Mouse (Mus musculus) megakaryocyte, adult 5-6 weeks (primary cell): ENCODE data around the gene Lgr5. TPM values are rescaled to one million over a fixed set of nuclear protein-coding genes. Genes with fewer than 3 reads are reported as not detected.

Experiments
- ATAC-seq: 2 replicates; pipeline ENCODE4 v1.8.0; 2016; ENCODE audit warnings: mild to moderate bottlenecking, inconsistent platforms; ENCODE audit not compliant: poor library complexity, severe bottlenecking
- total RNA-seq, 2 experiments: library from RNA; stranded (forward) in 1 of 2; stranded (reverse) in 1 of 2; fragments of 153-499, 151-499 nt in 1 of 2; fragments of 221-1000, 200-1000 nt in 1 of 2; gene quantifications; 2 replicates each; pipeline versions ENCODE4 v1.2.3 to v1.2.4; 2015 to 2017

The Lgr5 gene
- total RNA-seq, 2 experiments from 2014 or later: 0.11 TPM; not detected in 1

DNA sequence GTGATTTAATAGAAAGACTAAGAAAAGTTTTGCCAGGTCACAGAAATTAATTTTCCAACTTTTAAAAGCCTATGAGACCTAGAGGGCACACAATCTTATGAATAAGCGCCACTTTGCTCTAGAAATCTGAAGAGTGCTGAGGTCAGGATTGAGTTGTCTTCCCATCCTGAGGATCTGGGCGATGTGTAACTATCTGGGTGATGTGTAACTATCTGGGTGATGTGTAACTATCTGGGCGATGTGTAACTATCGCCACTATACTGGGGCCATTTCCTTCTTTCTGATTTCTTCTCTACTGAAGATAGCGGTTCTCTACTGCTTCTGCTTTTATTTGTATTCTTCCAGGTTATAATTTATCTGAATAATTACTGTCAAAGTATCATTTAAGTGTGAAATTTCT lies 76.6 kb downstream of the Lgr5 start:
- ATAC-seq: no peak

DNA sequence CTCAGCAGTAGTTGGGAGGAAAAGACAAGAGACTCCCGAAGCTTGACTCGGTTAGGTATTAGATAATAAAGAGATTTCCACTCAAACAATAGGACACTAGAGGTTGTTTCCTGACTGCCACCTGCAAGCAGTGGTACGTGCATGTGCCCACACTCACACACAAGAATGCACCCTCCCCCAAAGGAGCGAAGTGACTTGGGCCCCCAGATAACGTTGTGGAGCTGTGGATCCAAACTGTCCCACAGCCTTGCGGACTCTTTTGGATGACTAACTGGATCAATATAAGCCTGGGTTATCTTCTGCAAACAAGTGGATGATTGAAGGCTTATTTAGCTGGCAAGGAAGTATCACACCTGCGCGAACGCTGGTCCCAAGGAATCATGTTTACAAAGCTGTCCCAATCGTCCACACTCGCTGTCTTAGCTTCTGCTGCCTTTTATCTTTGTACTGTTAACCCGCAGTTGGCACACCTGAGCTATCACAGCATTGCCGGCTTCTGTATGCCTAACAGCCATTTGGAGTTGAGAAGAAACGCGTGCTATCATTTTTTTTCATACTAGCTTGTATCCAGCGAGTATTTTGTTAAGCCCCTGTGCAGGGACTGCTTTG lies 81.8 kb downstream of the Lgr5 start:
- ATAC-seq: no peak

DNA sequence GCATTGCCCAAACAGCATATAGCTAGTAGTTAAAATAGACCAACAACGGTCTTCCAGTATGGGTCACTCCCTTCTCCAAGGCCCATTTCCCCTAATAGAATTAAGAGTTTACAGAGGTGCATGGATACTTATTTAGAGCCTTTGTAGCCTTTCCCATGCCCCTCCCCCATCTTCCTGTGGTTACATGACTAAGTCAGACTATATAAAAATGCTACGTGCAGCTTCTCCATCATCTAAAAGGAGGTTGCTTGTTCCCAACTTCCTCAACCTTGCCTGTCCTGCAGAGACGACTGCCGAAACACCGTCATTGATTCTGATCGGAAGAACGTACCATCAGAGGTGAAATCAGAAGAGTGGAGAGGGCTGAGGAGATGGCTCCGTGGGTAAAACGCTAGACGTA lies 82.4 kb downstream of the Lgr5 start:
- no peak for ATAC-seq

DNA sequence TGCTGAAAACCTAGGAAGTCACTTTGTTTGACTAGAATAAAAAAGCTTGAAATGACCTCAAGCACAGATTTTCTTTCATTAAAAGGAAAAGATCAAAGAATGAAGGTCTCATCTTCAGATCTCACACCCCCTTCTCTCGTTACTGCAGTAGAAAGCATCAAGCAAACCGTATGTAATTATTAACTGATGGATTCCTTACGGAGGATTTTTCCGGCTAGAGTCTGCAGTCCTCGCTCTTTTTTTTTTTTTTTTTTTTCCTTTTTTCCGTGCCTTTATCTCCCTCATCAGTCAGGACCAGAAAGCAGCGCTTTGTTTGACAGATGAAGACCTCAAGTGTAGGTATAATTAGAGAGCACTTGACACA lies 93.8 kb downstream of the Lgr5 start:
- ATAC-seq: no peak

DNA sequence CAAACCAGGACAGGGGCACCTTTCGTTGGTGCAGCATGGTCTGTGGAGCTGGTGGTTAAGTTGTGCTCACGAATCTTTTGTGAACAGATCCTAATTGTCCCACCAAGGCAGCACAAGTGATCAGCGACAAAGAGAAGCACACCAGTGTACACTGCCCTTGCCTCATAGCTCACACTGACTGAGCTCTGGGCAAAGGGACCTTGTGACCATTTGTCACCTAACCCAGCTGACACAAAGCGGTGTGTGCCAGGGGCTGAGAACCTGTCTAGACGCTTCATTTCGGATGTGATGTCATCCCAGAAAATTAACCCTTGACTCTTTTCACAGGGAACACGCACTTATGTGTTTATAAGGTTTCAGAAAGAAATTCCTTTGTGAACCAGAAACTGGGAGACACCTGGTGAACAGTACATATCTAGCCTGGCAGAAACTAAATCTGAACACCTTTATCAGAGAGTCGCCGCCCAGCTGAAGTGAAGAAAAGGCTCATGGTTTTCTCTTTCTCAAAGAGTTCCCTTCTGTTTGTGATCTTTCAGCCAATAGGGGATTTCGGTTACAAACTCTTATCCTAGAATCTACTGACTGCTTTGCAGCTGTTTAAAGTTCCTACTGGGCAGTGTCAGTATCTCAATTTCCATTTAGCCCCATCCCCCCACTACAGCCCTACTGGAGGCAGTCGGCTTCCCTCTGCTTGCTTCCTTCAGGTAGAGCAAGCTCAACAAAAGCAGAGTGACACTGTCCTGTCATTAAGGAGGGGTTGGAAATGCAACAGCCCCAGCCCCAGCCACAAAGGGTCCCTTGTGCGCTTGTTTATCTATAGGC lies 94.4 kb downstream of the Lgr5 start:
- no peak for ATAC-seq

DNA sequence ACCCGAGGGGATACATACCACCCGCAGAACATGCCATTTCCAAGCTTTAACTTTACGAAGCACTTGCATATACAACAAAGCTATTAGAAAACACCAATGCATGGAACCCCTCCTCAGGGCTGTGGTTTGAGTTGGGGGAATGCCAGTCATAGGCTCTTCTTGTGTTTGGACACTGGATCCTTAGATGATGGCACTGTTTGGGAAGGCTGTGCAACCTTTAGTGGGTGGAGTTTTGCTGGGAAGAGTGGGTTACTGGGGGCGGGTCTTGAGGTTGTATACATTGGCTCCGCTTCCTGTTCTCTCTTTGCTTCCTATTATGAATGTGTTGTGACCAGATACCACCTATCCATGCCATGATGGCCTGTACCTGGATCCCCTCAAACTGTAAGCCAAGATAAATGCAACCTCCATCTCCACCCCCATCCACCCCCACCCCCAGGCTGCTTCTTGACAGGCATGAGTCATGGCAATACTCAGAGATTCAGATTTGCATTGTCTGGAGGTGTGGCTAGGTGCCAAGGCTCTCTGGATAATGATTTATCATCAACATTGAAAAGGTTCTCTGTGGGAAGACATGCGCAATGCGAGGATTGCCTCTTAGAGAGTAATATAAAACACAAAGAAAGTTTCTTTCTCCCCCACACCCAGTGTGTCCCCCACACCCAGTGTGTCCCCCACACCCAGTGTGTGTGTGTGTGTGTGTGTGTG lies 95.6 kb downstream of the Lgr5 start:
- ATAC-seq: no peak

DNA sequence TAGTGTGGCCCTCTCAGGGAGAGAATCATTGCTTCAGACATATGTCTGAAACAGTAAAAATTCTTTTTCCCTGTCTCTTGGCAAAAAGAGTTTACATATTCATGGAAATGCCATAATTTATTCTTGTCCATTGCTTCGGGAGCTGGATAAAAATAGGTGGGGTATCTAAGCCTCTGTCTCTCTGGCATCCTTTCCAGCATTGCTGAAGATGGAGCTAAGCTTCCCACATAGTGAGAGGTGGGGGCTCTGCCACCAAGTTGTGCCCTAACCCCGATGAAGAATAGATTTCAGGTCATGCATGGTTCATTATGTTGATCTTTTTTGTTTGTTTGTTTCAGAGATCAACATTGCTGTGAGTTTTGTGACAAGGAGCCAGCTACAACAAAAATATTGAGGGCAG lies 102.0 kb downstream of the Lgr5 start:
- no peak for ATAC-seq

DNA sequence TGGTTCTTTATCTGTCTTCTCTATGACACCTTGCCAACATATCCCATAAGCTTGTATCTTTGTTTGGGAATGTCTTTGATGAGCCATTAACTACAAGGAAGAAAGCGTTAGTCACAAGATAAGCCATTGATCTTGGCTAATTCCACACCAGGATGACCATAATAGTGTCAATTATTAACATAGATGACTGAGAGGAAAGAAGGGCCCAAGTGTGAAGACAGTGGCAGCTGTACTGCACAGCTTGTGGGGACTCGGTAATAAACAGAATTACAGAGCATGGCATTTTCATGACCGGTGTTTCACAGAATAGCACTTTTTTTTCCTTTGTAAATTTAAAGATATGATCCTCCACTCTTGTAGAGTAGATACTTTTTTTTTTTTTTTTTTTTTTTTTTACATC lies 102.9 kb downstream of the Lgr5 start:
- ATAC-seq: no peak

DNA sequence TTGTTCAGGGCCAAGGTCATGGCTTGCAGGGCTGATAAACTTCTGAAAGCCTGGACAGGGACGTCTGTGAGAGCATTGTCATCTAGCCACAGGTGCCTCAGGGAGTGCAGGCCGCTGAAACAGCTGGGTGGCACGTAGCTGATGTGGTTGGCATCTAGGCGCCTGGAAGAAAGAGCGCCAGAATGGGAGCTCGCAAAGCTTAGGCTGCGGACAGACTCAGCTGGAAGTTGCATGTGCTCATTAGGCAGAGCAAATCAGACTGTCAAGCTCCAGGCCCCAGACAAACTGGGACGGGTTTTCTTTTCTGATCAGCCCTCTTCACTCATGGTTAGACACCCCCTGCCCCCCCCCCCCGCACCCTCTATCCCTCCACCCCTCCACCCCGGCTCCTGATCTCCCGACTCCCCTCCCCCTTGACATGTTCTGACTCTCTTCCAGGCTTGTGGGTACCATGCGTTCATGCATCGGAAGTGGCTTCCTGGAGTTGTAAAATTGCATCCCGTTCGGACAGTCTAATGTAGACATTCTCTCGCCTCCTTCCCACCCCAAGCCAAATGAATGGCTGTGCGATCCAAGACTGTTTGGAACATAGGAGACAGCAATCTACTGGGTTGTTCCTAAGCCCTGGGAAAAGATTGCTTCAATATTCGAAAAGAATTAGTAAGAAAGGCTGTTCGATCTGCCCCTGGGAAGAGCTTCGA lies 109.0 kb downstream of the Lgr5 start:
- no peak for ATAC-seq

DNA sequence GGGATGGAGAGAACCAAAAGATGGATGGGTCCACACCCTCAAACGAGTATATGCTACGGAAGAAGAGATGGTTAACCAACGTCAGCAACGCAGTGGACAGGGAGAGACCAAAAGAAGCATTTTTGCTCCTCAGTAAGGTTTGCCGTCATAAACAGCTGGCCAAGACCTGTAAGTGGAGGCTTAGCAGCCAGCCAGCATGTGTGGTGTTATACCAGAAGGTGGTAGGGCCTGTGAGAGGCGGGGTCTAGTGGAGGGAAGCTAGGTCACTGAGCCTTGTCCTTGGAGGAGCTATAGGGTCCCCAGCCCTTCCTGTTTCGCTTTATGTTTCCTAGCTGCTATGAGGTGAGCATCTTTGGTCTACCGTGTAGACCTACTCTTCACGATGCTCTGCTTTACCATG lies 111.1 kb downstream of the Lgr5 start:
- no peak for ATAC-seq

DNA sequence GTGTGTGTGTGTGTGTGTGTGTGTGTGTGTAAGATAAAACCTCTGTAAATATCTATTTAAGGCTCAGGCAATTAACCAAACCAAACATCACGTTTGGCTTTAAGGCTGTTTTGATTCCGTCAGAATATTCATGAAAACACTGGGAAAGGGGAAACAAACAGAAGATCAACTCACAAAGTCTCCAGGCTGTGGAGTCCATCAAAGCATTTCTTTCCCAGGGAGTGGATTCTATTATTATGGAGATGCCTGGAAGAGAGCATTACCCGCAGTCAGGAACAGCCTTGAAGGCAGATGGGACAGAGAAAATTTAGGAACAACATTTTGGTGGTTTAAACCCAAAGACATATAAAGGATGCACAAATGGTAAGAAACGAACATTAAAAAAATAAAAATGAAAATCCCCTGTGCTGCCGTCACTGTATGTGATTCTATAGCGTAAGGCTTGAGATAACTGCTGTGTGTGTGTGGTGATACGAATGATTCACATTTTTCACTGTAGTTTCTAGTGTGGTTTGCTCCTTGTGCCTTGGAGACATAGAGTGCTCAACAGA lies 112.5 kb downstream of the Lgr5 start:
- no peak for ATAC-seq

DNA sequence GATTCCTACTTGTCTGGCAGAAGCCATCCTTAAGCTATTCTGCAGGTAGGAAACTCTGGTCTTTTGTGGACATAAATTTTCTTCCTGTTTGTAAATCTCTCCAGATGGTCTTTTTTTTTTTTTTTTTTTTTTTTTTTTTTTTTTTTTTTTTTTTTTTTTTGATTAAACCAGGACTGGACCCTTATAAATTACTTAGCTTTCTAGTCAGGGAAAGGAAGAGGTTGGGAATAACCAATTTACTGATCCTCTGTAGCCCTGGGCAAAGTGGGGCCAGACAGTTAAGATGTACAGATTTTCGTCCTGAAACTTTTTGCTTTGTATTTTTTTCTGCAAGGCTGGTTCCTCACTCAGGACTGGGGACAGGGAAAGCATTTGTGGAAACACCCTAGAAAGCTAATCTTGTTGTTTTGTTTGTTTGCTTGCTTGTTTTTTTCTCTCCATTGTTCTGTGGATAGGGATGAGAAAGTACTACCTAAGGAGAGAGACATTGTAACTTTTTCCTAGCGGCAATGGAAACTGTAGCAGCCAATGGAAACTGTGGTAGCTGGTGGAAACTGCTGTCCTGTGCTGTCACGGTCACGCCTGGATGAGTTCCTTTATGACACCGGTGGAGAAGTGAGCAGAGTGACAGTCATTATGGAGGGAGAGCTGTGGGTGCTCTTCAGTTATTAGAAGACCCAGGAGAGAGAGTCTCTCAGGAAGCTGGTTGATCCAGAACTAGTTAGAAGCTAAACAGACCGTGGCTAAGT lies 114.2 kb downstream of the Lgr5 start:
- no peak for ATAC-seq

DNA sequence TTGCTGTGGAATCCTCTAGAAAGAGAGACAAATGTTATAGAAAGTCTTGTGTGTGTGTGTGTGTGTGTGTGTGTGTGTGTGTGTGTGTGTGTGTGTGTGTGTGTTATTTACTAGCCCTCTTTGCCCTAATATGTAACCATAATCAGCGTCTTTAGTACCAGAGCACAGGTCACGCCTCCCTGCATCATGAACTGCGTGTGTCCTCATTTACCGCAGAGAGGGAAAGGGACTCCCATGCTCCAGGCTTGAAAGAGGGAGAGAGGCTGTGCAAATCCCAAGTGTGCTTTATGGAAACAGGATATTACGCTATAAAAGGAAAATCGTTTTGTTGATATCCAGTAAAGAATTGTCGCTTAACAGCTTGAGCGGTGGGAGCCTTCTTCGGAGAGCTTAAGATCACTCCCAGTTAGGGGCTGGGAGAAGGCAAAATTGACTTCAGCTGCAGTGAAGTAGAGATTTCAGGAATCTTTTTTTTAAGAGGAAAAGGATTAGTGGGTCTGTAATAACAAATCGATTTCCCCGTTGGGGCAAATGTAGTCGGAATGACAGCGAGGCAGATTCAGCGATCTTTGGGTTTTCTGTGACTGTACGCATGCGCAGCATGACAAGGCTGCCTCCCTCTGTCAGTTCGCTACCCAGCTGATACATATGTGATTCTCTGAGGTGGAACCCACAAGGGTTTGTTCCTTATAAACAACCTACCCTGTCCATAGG lies 116.8 kb downstream of the Lgr5 start:
- no peak for ATAC-seq

DNA sequence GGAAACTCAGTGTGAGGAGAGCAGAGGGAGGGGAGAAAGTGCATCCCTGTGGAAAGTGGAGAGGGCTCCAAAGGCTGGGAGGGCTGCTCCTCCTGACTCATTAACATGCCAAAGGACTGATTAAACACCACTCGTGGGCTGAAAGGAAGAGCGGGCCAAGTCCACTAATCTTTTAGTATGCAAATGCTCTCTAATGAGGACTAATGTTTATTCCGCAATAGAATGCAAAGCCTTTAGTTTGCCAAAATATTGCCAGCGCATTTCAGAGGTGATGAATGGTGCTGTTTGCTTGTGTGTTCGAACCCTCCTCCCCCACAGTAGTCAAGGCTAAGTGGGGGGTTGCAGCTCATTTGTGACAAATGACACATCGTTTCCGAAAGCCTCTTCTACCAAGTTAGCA lies 118.5 kb downstream of the Lgr5 start:
- no peak for ATAC-seq

DNA sequence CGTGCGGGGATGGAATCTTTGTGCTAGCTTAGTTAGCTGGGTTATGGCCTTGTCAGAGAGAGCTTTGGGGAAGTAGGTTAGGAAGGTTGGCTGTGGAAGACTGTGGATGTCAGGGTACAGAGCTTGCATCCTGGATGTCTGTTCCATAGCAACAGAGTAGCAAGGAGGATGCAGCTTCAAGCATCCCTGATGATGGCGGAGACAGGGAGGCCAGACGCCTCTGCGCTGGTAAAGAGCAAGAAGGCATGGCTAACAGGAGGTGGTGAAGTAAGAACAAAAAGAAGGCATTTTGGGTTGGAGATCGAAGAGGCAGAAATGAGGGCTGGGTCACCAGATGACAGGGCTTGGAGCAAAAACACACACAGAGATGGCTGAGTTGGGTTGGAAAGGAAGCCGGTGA lies 118.9 kb downstream of the Lgr5 start:
- ATAC-seq: no peak

DNA sequence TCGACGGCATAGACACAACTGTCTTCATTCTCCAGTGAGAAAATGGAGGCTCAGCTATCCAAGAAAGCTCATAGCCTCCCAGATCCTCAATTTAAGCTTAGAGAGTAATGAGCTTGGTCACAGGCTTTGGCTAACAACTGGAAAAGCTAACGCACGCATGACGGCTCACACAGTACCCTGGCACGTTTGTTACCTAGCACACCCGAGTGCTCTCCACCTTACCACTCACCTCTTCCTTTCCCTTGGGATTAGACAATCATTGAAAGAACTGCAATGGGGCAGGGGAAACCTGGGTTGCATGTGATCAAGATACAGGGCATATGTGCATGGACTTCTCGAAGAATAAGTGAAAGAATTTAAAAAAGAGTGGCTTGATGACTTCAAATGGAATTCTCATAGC lies 119.6 kb downstream of the Lgr5 start:
- no peak for ATAC-seq

DNA sequence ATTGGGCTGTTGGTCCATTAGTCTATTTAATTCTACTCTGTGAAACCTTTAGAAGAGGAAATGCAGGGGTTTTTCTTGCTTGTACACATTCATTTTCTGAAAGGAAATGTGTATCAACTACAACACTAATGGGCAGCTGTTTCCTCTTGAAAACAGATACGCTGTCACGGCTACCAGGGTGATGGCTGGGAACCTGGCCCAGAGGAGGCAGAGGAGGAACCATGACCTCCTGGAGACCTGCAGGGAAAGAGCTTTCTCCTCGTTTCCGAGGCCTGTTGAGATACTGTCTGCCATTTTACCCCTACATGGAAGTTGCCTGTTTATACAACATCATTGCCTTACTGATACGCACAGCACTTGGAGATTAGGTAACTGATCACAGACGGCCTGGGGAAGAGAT lies 121.8 kb downstream of the Lgr5 start:
- ATAC-seq: no peak

DNA sequence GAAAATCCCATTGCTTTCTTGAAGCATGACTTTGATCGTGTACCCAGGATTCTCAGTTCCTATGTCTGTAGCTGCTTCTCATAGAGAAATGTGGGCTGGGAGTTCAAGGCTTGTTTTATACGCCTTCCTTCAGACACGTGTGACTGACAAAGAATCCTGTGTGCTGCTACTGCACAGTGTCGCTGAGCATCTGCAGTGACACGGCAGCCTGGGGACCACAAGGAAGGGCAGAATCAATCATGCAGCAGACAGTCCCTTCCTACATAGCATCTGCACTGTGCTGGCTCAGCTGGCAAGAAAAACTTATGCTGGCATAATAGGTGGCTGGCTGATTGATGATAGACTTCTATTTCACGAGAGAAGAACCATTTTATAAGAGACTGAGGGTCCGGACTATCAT lies 122.5 kb downstream of the Lgr5 start:
- no peak for ATAC-seq

DNA sequence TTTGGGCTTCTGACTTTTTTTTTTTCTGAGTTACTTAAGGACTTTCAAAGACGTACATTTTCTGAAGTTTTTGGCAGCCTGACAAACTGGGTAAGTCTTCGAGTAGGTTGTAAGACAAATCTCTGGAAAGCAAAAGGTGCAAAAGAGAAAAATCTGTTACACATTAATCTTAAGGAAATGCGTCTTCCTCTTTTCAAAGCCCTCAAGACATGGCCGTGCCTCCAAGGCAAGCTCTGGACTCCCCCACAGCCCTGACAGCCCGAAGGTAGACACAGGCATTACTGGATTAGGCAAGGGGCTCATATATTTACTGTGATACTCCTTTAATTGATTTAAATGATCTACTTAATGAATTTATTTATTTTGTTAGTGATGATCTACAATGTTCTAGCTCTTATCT lies 124.9 kb downstream of the Lgr5 start:
- no peak for ATAC-seq
